Mouse (Mus musculus): Measurements from ENCODE around the gene Dusp8. TPM values are rescaled to one million over a fixed set of nuclear protein-coding genes. Genes with fewer than 3 reads are reported as not detected.

The Dusp8 gene
- polyA plus RNA-seq, 1 experiment from 2014 or later = 96.1 TPM

DNA sequence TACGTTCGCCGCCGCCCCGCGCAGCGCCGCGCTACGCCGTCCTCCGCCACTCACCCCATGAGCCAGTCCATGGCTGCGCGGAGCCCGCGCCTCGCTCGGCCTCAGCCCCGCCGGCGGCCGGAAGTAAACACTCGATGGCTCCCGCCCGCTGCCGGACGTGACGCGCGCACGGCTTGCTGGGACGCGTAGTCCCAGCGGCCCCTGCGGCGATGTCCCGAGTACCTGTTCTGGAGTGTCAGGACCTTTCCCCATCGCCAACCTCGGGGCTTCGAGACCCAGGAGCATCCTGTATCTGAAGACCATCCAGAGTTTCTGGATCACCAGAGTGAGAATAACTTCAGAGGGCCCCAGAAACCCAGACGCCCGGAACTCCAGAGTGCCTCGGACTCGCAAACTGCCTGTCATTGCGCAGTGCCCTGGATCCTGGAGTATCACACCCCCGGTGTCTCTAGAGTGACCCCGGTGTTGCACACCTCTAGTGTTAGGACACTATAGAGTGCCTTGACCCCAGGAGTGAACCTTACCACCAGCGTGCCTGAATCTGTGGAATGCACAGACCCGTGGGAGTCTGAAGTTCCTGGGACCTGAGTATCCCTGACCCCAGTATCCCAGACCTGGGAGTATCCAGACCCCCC is 34.6 kb downstream of the Dusp8 start, which contains the start of gene Mob2:
Gene Mob2 (minus strand): TSS at position 135 of the 635 bp plus-strand sequence.
- Histone ChIP-seq H3K36me3 (peaks cover 14% of the 10 kb centered on the region; the same call in 1 of the 2 replicates), H3K4me2 (peak within 1 kb of the TSS; percentile 98), H3K9me3 (no peaks in the 10 kb centered on the region), H3K4me1 (replicated peaks) (peaks cover 37% of the 10 kb centered on the region), H3K27ac (replicated peaks) (peak within 1 kb of the TSS; percentile 73), H3K9ac (peak within 1 kb of the TSS; percentile 86), H3K27me3 (no peaks in the 10 kb centered on the region), H3K4me3 (peak within 1 kb of the TSS; percentile 94)
- peak; percentile 95 for ATAC-seq (ENCODE audit: low read depth)
- under 1% methylated on average over 44 of the region's 49 CpGs for WGBS

GRCm38 (mm10) chr7:142060185-142060930 is 35.3 kb downstream of the Dusp8 start:
- H3K4me2 ChIP-seq = peak overlapping the region; percentile 98
- WGBS = under 1% methylated on average over 66 of the region's 66 CpGs
- ATAC-seq (ENCODE audit: low read depth) = peak; percentile 62; the same call in 1 of the 2 replicates
- H3K9me3 ChIP-seq = no peaks in the 10 kb centered on the region
- peak overlapping the region; percentile 73 for H3K27ac ChIP-seq (replicated peaks)
- peaks cover 18% of the 10 kb centered on the region; the same call in 1 of the 2 replicates for H3K36me3 ChIP-seq
- peaks cover 37% of the 10 kb centered on the region for H3K4me1 ChIP-seq (replicated peaks)
- no peaks in the 10 kb centered on the region for H3K27me3 ChIP-seq
- H3K9ac ChIP-seq = peak overlapping the region; percentile 86
- H3K4me3 ChIP-seq = peak overlapping the region; percentile 94

DNA sequence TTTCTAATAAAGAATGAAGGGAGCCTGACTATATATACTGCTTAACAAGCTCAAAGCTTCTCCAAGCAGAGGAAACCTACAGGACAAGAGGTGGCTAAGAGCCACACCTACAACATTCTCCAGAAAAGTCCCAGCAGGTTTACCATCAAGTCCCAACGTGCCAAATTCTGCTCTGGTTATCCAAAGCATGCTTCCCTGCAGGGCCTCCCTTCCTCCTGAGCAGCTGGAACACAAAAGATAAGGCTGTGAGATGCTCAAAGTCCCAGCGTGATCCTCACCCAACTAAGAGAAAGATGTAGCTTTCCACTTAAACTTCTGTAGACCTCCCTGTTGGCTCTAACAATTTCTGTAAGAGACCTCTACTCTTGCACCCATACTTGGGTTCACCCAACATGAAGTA is 36.6 kb downstream of the Dusp8 start:
- ATAC-seq (ENCODE audit: low read depth) = no peak

DNA sequence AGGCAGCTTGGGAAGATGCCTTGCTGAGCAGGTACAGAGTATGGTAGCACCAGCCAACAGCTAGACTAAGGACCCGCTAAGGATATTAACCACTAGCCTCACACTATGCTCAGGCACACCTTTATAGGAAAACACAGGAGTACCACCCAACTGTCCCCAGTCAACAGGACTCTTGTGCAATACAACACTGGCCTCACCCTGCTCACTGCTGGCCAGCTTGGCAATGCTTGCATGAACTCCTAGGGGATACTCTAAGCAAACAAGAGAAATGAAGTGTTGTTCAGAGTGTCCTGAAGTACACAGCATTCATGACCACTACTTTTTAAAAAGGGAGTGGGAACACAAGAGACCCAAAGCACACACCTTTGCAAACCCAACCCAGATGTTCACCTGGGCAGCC is 38.5 kb downstream of the Dusp8 start:
- no peak overlapping the region for H3K27ac ChIP-seq (replicated peaks)
- no peaks in the 10 kb centered on the region for H3K9me3 ChIP-seq
- H3K27me3 ChIP-seq = no peaks in the 10 kb centered on the region
- no peak overlapping the region for H3K4me3 ChIP-seq
- peaks cover 21% of the 10 kb centered on the region; the same call in 1 of the 2 replicates for H3K36me3 ChIP-seq
- no peak overlapping the region for H3K4me2 ChIP-seq
- H3K9ac ChIP-seq = no peak overlapping the region
- peaks cover 37% of the 10 kb centered on the region for H3K4me1 ChIP-seq (replicated peaks)
- no peak for ATAC-seq (ENCODE audit: low read depth)
- 97% methylated on average over 1 of the region's 1 CpGs for WGBS

More for the DNA sequence above, 36.6 kb downstream of the Dusp8 start:
- no peaks in the 10 kb centered on the region for H3K9me3 ChIP-seq
- WGBS = 80% methylated on average over 2 of the region's 2 CpGs
- no peak overlapping the region for H3K9ac ChIP-seq
- no peak overlapping the region for H3K27ac ChIP-seq (replicated peaks)
- peaks cover 21% of the 10 kb centered on the region; the same call in 1 of the 2 replicates for H3K36me3 ChIP-seq
- no peak overlapping the region for H3K4me2 ChIP-seq
- H3K4me3 ChIP-seq = no peak overlapping the region
- H3K27me3 ChIP-seq = no peaks in the 10 kb centered on the region
- peaks cover 37% of the 10 kb centered on the region for H3K4me1 ChIP-seq (replicated peaks)

DNA sequence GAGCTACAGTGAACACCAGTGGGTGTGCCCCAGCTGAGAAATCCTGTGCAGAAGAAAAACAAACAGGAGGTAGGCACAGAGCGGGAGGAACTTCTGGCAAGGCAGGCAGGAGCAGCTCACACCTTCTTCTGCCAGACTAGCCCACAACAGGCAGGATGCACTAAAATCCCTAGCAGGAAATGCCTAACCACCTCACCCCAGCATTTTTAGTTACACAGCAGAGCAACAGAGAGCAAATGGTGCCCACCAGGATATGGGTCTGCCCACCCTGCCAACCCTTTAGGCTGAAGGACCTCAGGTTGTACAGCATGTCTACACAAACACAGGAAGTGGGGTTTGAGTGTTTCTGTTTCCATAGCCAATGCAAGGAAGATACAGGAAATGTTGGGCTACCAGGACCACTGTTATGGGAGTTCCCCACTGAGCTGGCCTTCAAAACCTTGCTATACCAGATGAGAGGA is 39.0 kb downstream of the Dusp8 start:
- H3K9me3 ChIP-seq = no peaks in the 10 kb centered on the region
- WGBS = 79% methylated on average over 1 of the region's 1 CpGs
- H3K36me3 ChIP-seq = peaks cover 21% of the 10 kb centered on the region; the same call in 1 of the 2 replicates
- no peak overlapping the region for H3K4me2 ChIP-seq
- no peak overlapping the region for H3K9ac ChIP-seq
- H3K4me1 ChIP-seq (replicated peaks) = peaks cover 36% of the 10 kb centered on the region
- ATAC-seq (ENCODE audit: low read depth) = no peak
- no peak overlapping the region for H3K27ac ChIP-seq (replicated peaks)
- H3K4me3 ChIP-seq = no peak overlapping the region
- H3K27me3 ChIP-seq = no peaks in the 10 kb centered on the region

GRCm38 (mm10) chr7:142055431-142055830 is 40.2 kb downstream of the Dusp8 start:
- H3K27me3 ChIP-seq = no peaks in the 10 kb centered on the region
- no peaks in the 10 kb centered on the region for H3K9me3 ChIP-seq
- no peak overlapping the region for H3K4me3 ChIP-seq
- WGBS = 93% methylated on average over 3 of the region's 3 CpGs
- H3K36me3 ChIP-seq = peaks cover 21% of the 10 kb centered on the region; the same call in 1 of the 2 replicates
- no peak overlapping the region for H3K9ac ChIP-seq
- no peak overlapping the region for H3K27ac ChIP-seq (replicated peaks)
- peaks cover 31% of the 10 kb centered on the region for H3K4me1 ChIP-seq (replicated peaks)
- no peak for ATAC-seq (ENCODE audit: low read depth)
- H3K4me2 ChIP-seq = no peak overlapping the region

DNA sequence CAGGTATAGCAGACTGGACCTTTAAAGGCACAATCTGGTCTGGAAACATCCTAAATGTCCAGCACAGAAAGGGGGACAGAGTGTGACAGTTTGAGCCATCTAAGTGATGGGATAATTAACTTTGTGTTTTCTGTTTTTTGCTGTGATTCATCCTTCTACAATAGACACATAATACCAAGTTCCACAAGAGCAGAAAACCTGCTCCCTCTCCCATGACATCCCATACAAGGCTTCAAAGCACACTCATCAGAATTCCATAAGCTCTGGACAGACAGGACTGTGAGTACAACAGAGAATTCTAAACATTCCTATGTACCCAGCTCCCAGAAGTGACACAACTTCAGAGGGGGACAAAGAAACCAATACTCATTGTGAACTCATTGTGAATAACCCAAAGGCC is 45.1 kb downstream of the Dusp8 start:
- H3K4me2 ChIP-seq = no peak overlapping the region
- H3K27me3 ChIP-seq = no peaks in the 10 kb centered on the region
- H3K27ac ChIP-seq (replicated peaks) = no peak overlapping the region
- H3K36me3 ChIP-seq = peaks cover 16% of the 10 kb centered on the region; the same call in 1 of the 2 replicates
- no peaks in the 10 kb centered on the region for H3K4me1 ChIP-seq (replicated peaks)
- ATAC-seq (ENCODE audit: low read depth) = no peak
- H3K9me3 ChIP-seq = no peaks in the 10 kb centered on the region
- no peak overlapping the region for H3K9ac ChIP-seq
- H3K4me3 ChIP-seq = no peak overlapping the region

GRCm38 (mm10) chr7:142045932-142046331 is 49.7 kb downstream of the Dusp8 start:
- Histone ChIP-seq H3K4me3 (no peak overlapping the region), H3K4me1 (replicated peaks) (peaks cover 10% of the 10 kb centered on the region), H3K27me3 (no peaks in the 10 kb centered on the region), H3K9ac (no peak overlapping the region), H3K27ac (replicated peaks) (no peak overlapping the region), H3K36me3 (0 out of 2 replicates have a peak, but pooled peaks cover 11% of the 10 kb centered on the region), H3K9me3 (no peaks in the 10 kb centered on the region), H3K4me2 (no peak overlapping the region)
- 22% methylated on average over 1 of the region's 1 CpGs for WGBS
- no peak for ATAC-seq (ENCODE audit: low read depth)

DNA sequence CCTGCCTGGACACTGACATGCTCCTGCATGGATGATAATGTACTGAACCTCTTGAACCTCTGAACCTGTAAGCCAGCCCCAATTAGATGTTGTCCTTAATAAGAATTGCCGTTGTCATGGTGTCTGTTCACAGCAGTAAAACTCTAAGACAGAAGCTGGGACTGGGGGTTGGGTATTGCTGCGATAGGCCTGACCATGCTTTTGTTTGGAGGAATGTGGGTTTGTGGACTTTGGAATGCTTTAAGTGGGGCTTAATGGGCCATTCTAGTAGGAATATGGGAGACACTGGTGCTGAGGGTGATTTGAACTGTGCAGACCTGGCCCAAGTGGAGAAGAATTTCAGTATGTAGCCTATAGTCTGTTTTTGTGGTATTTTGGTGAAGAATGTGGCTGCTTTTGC is 50.3 kb downstream of the Dusp8 start:
- ATAC-seq (ENCODE audit: low read depth) = no peak
- Histone ChIP-seq H3K9ac (no peak overlapping the region), H3K4me2 (no peak overlapping the region), H3K27ac (replicated peaks) (no peak overlapping the region), H3K27me3 (no peaks in the 10 kb centered on the region), H3K36me3 (0 out of 2 replicates have a peak, but pooled peaks cover 11% of the 10 kb centered on the region), H3K4me3 (no peak overlapping the region), H3K9me3 (no peaks in the 10 kb centered on the region), H3K4me1 (replicated peaks) (peaks cover 10% of the 10 kb centered on the region)
- 8% methylated on average over 2 of the region's 2 CpGs for WGBS

GRCm38 (mm10) chr7:142040756-142041155 is 54.9 kb downstream of the Dusp8 start:
- Histone ChIP-seq H3K9me3 (no peaks in the 10 kb centered on the region), H3K4me1 (replicated peaks) (peaks cover 10% of the 10 kb centered on the region), H3K27me3 (no peaks in the 10 kb centered on the region), H3K36me3 (no peaks in the 10 kb centered on the region), H3K27ac (replicated peaks) (no peak overlapping the region), H3K4me3 (no peak overlapping the region), H3K9ac (no peak overlapping the region), H3K4me2 (no peak overlapping the region)
- WGBS = 94% methylated on average over 3 of the region's 3 CpGs
- ATAC-seq (ENCODE audit: low read depth) = no peak

DNA sequence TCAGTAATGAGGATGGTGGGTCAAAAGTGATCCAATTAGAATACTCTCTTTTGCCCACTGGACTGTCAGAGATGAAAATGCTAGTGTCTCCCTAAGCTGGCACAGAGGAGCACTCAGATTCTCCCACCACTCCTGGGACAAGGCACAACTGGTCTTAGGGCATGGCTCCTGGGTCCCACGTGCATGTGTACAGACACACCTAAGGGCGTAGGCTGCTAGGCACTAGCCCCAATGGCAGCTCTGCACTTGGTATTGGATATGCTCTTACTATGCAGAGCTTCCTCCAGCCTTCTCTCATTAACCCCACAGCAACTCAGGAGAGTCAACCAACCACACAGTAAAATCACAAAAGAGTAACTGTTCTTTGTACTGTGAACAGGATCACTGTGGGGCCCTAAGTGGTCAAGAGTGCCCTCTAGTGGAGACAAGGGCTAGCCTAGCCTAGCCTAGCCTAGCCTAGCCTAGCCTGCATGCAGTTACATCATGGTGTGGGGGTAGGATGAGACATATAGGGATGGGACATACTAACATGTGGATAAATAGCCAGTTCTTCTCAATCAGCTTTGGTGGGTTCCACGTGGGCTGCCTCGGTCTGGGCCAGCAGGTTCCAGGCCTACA is 58.0 kb downstream of the Dusp8 start:
- 67% methylated on average over 4 of the region's 4 CpGs for WGBS
- no peaks in the 10 kb centered on the region for H3K4me1 ChIP-seq (replicated peaks)
- no peaks in the 10 kb centered on the region for H3K27me3 ChIP-seq
- no peak overlapping the region for H3K9ac ChIP-seq
- no peaks in the 10 kb centered on the region for H3K9me3 ChIP-seq
- no peak overlapping the region for H3K27ac ChIP-seq (replicated peaks)
- no peaks in the 10 kb centered on the region for H3K36me3 ChIP-seq
- no peak overlapping the region for H3K4me3 ChIP-seq
- no peak overlapping the region for H3K4me2 ChIP-seq
- no peak for ATAC-seq (ENCODE audit: low read depth)
